Mouse (Mus musculus) embryonic fibroblast, embryonic 13.5 days (primary cell): ENCODE results near the gene Tmem243.

Experiments
- CTCF ChIP-seq: IDR thresholded peaks from 2 replicates; pipeline ENCODE4 v1.5.1; 2011; ENCODE audit warnings: mild to moderate bottlenecking, control low read depth, low read length, moderate library complexity, borderline replicate concordance; ENCODE audit not compliant: insufficient read depth
- POLR2A ChIP-seq: IDR thresholded peaks from 2 replicates; pipeline ENCODE4 v1.6.1; 2011; ENCODE audit warnings: low read depth, mild to moderate bottlenecking, control low read depth, low read length, moderate library complexity

- TF ChIP-seq POLR2A: no peak
- TF ChIP-seq CTCF: no peak
Observed at GRCm38 (mm10) chr5:9142376-9142775, 41.9 kb downstream of the Tmem243 start.
